Mouse (Mus musculus) liver (tissue): ENCODE data around the gene Elmo1.

Experiments
- DNase-seq: peaks from one replicate; pipeline ENCODE4 v3.0.0-alpha.2; 2020; ENCODE audit warnings: mixed read lengths

Elmo1 gene

GRCm38 (mm10) chr13:20330954-20331353, 240.6 kb downstream of the Elmo1 start:
- DNase-seq = no peak

- DNase-seq = no peak
Observed at GRCm38 (mm10) chr13:20335051-20335888, 244.9 kb downstream of the Elmo1 start.

GRCm38 (mm10) chr13:20335889-20336497, 245.6 kb downstream of the Elmo1 start:
- DNase-seq = no peak

- no peak for DNase-seq
Observed at GRCm38 (mm10) chr13:20342881-20343280, 252.5 kb downstream of the Elmo1 start.

GRCm38 (mm10) chr13:20349754-20350153, 259.4 kb downstream of the Elmo1 start:
- no peak for DNase-seq

GRCm38 (mm10) chr13:20352631-20353030, 262.2 kb downstream of the Elmo1 start:
- DNase-seq = no peak

- DNase-seq = no peak
Observed at GRCm38 (mm10) chr13:20353862-20354603, 263.6 kb downstream of the Elmo1 start.

- DNase-seq = no peak
Observed at GRCm38 (mm10) chr13:20354604-20354999, 264.2 kb downstream of the Elmo1 start.

- DNase-seq = no peak
Observed at GRCm38 (mm10) chr13:20362541-20362940, 272.1 kb downstream of the Elmo1 start.

GRCm38 (mm10) chr13:20365828-20366593, 275.6 kb downstream of the Elmo1 start:
- DNase-seq = no peak

- no peak for DNase-seq
Observed at GRCm38 (mm10) chr13:20370036-20370802, 279.8 kb downstream of the Elmo1 start.

- no peak for DNase-seq
Observed at GRCm38 (mm10) chr13:20371501-20371900, 281.1 kb downstream of the Elmo1 start.

- no peak for DNase-seq
Observed at GRCm38 (mm10) chr13:20372335-20372734, 281.9 kb downstream of the Elmo1 start.

- DNase-seq = no peak
Observed at GRCm38 (mm10) chr13:20378869-20379268, 288.5 kb downstream of the Elmo1 start.

- DNase-seq = no peak
Observed at GRCm38 (mm10) chr13:20383875-20384274, 293.5 kb downstream of the Elmo1 start.

- DNase-seq = no peak
Observed at GRCm38 (mm10) chr13:20384846-20385245, 294.4 kb downstream of the Elmo1 start.

- no peak for DNase-seq
Observed at GRCm38 (mm10) chr13:20385423-20385822, 295.0 kb downstream of the Elmo1 start.

GRCm38 (mm10) chr13:20386462-20387141, 296.2 kb downstream of the Elmo1 start:
- no peak for DNase-seq

GRCm38 (mm10) chr13:20392824-20393598, 302.6 kb downstream of the Elmo1 start:
- DNase-seq = no peak

GRCm38 (mm10) chr13:20397744-20398143, 307.3 kb downstream of the Elmo1 start:
- no peak for DNase-seq

GRCm38 (mm10) chr13:20398311-20398710, 307.9 kb downstream of the Elmo1 start:
- DNase-seq = no peak
